Mouse (Mus musculus): ENCODE measurements around the gene Anp32b. TPM values are rescaled to one million over a fixed set of nuclear protein-coding genes. Genes with fewer than 3 reads are reported as not detected.

Anp32b gene
- total and polyA plus RNA-seq, 2 experiments from 2014 or later: 2.7 to 50.5 TPM

DNA sequence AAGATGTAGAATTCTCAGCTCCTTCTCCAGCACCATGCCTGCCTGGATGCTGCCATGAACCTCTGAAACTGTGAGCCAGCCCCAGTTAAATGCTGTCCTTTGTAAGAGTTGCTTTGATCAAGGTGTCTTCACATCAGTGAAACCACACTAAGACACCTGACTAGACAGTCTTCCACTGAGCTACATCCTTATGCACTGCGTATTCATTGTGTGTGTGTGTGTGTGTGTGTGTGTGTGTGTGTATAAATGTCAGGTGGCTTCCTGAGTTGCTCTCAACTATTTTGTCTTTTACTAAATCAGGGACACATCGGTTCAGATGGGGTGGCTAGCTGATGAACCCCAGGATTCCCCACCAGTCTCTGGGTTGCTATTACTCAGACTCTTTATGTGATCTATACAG is 28.4 kb downstream of the Anp32b start:
- WGBS: 92% methylated on average over 2 of the region's 2 CpGs
- Histone ChIP-seq H3K36me3 (ENCODE audit: insufficient read depth, low read length) (peaks cover 9% of the 10 kb centered on the region; the same call in 1 of the 2 replicates), H3K9me3 (ENCODE audit: low read length) (no peaks in the 10 kb centered on the region), H3K4me2 (ENCODE audit: low read depth, low read length, poor library complexity, severe bottlenecking) (no peak overlapping the region), H3K9ac (replicated peaks; ENCODE audit: low read length, poor library complexity, severe bottlenecking) (no peak overlapping the region), H3K4me1 (ENCODE audit: insufficient read depth, low read length) (no peaks in the 10 kb centered on the region), H3K4me3 (ENCODE audit: low read depth, low read length) (no peak overlapping the region), H3K27ac (ENCODE audit: low read depth, low read length) (no peak overlapping the region), H3K27me3 (ENCODE audit: insufficient read depth, low read length) (no peaks in the 10 kb centered on the region)
- ATAC-seq (ENCODE audit: low FRiP score) (no peak), DNase-seq (ENCODE audit: low spot score) (no peak)
- no peak for TF ChIP-seq CTCF (IDR thresholded peaks at IDR 0.05)

GRCm38 (mm10) chr4:46485696-46486417 is 35.2 kb downstream of the Anp32b start:
- Histone ChIP-seq H3K27ac (ENCODE audit: low read depth, low read length) (no peak overlapping the region), H3K4me1 (ENCODE audit: insufficient read depth, low read length) (no peaks in the 10 kb centered on the region), H3K36me3 (ENCODE audit: insufficient read depth, low read length) (no peaks in the 10 kb centered on the region), H3K4me2 (ENCODE audit: low read depth, low read length, poor library complexity, severe bottlenecking) (no peak overlapping the region), H3K9ac (replicated peaks; ENCODE audit: low read length, poor library complexity, severe bottlenecking) (no peak overlapping the region), H3K4me3 (ENCODE audit: low read depth, low read length) (no peak overlapping the region), H3K9me3 (ENCODE audit: low read length) (no peaks in the 10 kb centered on the region), H3K27me3 (ENCODE audit: insufficient read depth, low read length) (no peaks in the 10 kb centered on the region)
- no peak for TF ChIP-seq CTCF (IDR thresholded peaks at IDR 0.05)
- WGBS: 57% methylated on average over 14 of the region's 14 CpGs
- no peak for DNase-seq (ENCODE audit: low spot score)
- ATAC-seq (ENCODE audit: low FRiP score): no peak

GRCm38 (mm10) chr4:46487348-46487747 is 36.6 kb downstream of the Anp32b start:
- 85% methylated on average over 5 of the region's 5 CpGs for WGBS
- DNase-seq (ENCODE audit: low spot score) (no peak), ATAC-seq (ENCODE audit: low FRiP score) (no peak)
- H3K36me3 ChIP-seq (ENCODE audit: insufficient read depth, low read length): no peaks in the 10 kb centered on the region
- no peaks in the 10 kb centered on the region for H3K27me3 ChIP-seq (ENCODE audit: insufficient read depth, low read length)
- H3K4me3 ChIP-seq (ENCODE audit: low read depth, low read length): no peak overlapping the region
- H3K9me3 ChIP-seq (ENCODE audit: low read length): no peaks in the 10 kb centered on the region
- no peak for TF ChIP-seq CTCF (IDR thresholded peaks at IDR 0.05)
- H3K4me1 ChIP-seq (ENCODE audit: insufficient read depth, low read length): no peaks in the 10 kb centered on the region
- no peak overlapping the region for H3K4me2 ChIP-seq (ENCODE audit: low read depth, low read length, poor library complexity, severe bottlenecking)
- H3K27ac ChIP-seq (ENCODE audit: low read depth, low read length): no peak overlapping the region
- H3K9ac ChIP-seq (replicated peaks; ENCODE audit: low read length, poor library complexity, severe bottlenecking): no peak overlapping the region

- Histone ChIP-seq H3K9me3 (ENCODE audit: low read length) (no peaks in the 10 kb centered on the region), H3K4me2 (ENCODE audit: low read depth, low read length, poor library complexity, severe bottlenecking) (peak within 1 kb of the TSS; percentile 61), H3K36me3 (ENCODE audit: insufficient read depth, low read length) (peaks cover 11% of the 10 kb centered on the region; the same call in 1 of the 2 replicates), H3K4me3 (ENCODE audit: low read depth, low read length) (peak within 1 kb of the TSS; percentile 73), H3K9ac (replicated peaks; ENCODE audit: low read length, poor library complexity, severe bottlenecking) (peak within 1 kb of the TSS; percentile 69), H3K27me3 (ENCODE audit: insufficient read depth, low read length) (no peaks in the 10 kb centered on the region), H3K4me1 (ENCODE audit: insufficient read depth, low read length) (no peaks in the 10 kb centered on the region), H3K27ac (ENCODE audit: low read depth, low read length) (peak within 1 kb of the TSS; percentile 70)
- peak; percentile 98 for ATAC-seq (ENCODE audit: low FRiP score)
- DNase-seq (ENCODE audit: low spot score): peak; percentile 97
- no peak for TF ChIP-seq CTCF (IDR thresholded peaks at IDR 0.05)
- under 1% methylated on average over 58 of the region's 58 CpGs for WGBS
Measured at GRCm38 (mm10) chr4:46489028-46489925, 38.6 kb downstream of the Anp32b start, which contains the start of gene Nans. Gene Nans, plus strand, starts transcription at chr4:46489248.

DNA sequence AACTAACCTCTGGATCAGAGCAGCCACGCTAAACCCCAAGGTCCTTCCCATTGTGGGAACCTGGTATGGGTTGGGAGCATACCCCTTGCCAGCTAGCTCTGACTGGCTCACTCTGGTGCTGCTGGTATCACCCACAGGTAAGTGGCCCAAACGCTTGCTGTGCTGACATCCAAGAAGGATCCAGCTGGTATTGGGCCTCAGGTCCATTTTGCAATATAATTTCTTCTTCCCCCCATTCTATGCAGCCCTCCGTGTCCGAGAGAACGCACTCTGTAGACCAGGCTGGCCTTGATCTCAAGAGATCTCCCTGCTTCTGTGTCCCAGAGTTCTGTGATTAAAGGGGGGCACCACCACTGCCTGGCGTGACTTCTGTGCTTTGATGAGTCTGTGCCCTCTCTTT is 42.4 kb downstream of the Anp32b start:
- TF ChIP-seq CTCF (IDR thresholded peaks at IDR 0.05): no peak
- WGBS: 98% methylated on average over 6 of the region's 6 CpGs
- H3K27ac ChIP-seq (ENCODE audit: low read depth, low read length): no peak overlapping the region
- no peaks in the 10 kb centered on the region for H3K27me3 ChIP-seq (ENCODE audit: insufficient read depth, low read length)
- no peak overlapping the region for H3K9ac ChIP-seq (replicated peaks; ENCODE audit: low read length, poor library complexity, severe bottlenecking)
- no peak overlapping the region for H3K4me3 ChIP-seq (ENCODE audit: low read depth, low read length)
- ATAC-seq (ENCODE audit: low FRiP score) (no peak), DNase-seq (ENCODE audit: low spot score) (no peak)
- no peaks in the 10 kb centered on the region for H3K9me3 ChIP-seq (ENCODE audit: low read length)
- H3K36me3 ChIP-seq (ENCODE audit: insufficient read depth, low read length): peaks cover 11% of the 10 kb centered on the region; the same call in 1 of the 2 replicates
- no peak overlapping the region for H3K4me2 ChIP-seq (ENCODE audit: low read depth, low read length, poor library complexity, severe bottlenecking)
- no peaks in the 10 kb centered on the region for H3K4me1 ChIP-seq (ENCODE audit: insufficient read depth, low read length)

DNA sequence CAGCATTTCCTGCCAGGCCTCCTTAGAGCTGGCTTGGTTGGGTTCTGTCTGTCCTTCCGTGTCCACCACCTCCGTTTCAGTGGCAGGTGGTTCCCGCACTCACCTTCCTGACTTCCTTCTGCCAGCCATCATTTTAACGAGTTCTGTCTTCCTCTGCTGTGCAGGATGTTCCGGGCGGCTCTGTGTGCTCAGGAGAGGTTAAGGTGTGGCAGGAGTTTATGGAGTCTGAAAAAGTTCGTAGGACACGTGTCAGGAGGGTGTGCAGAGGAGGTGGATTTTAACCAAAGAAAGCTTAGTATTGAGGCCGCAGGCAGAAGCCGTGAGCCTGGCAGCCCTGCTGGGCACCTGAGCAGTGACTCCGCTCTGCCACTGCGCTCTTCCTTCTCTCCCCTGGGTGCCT is 44.8 kb downstream of the Anp32b start:
- 93% methylated on average over 12 of the region's 12 CpGs for WGBS
- no peaks in the 10 kb centered on the region for H3K4me1 ChIP-seq (ENCODE audit: insufficient read depth, low read length)
- peaks cover 20% of the 10 kb centered on the region for H3K36me3 ChIP-seq (ENCODE audit: insufficient read depth, low read length)
- H3K4me2 ChIP-seq (ENCODE audit: low read depth, low read length, poor library complexity, severe bottlenecking): no peak overlapping the region
- H3K9me3 ChIP-seq (ENCODE audit: low read length): no peaks in the 10 kb centered on the region
- no peak overlapping the region for H3K27ac ChIP-seq (ENCODE audit: low read depth, low read length)
- H3K4me3 ChIP-seq (ENCODE audit: low read depth, low read length): no peak overlapping the region
- H3K27me3 ChIP-seq (ENCODE audit: insufficient read depth, low read length): no peaks in the 10 kb centered on the region
- no peak for TF ChIP-seq CTCF (IDR thresholded peaks at IDR 0.05)
- ATAC-seq (ENCODE audit: low FRiP score) (no peak), DNase-seq (ENCODE audit: low spot score) (no peak)
- H3K9ac ChIP-seq (replicated peaks; ENCODE audit: low read length, poor library complexity, severe bottlenecking): no peak overlapping the region

All from midbrain, postnatal 0 days (tissue).